Mouse (Mus musculus): ENCODE data around the gene Pold1.

Gene Pold1

GRCm38 (mm10) chr7:44543071-44543470, 5.6 kb downstream of the Pold1 start:
- no peak for DNase-seq

- DNase-seq: no peak
These were observed 6.1 kb downstream of the Pold1 start for GRCm38 (mm10) chr7:44542555-44542954.

DNA sequence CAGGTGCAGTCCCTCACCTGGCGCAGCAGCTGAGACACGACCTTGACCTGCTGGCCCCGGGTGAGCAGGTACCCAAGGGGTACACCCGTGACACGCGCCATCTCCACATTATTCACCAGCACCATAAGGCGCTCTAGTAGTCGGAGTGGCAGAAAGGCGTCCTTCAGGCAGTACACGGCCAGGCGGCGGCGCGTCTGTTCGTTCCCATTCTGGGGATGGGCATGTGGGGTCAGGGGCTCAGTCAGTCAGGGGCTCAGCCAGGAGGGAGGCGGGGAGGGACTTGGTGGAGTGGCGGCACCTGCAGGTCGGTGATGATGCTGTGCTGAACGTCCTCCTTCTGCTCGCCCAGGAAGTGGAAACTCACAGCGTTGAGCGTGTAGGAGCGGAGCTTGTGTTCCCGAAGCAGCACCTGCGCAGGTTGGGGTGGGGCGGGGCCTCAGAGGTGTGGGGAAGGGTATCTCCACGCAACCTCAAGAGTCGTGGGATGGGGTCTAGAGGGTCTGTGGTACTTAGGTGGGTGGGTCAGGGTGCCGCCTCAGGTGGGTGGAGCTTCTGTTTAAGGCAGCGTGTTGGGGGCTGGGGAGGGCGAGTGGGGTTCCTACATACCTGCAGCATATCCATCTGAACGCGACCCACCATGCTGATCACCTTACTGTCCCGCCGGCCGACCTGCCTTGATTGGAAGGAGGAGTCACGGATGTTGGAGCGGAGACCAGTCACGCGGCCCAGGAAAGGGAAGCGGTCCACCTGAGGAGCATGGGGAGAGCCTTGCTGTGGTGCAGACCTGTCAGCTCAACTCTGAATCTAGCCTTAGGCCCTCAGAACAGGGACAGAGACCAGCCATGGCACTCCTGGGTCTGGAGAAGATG, 9.7 kb downstream of the Pold1 start:
- DNase-seq: no peak

DNA sequence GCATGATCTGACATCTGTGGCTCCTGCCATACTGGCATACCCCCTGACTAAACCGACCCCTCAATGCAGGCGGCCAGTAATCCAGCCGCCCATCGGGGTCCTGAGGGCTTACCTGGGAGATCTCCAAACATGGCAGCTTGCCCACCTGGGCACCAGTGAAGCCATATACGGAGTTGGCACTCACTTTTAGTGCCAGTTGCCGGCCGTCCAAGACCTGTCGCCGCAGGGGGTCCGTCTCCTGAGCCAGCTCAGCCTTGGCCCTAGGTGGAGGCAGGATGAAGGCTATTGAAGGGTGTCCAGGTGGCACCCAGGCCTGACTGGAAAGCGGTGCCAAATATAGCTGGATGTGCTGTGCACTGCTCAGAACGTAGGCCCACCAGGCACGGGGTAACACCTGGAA, 11.2 kb downstream of the Pold1 start:
- DNase-seq: no peak

GRCm38 (mm10) chr7:44537009-44537408, 11.6 kb downstream of the Pold1 start:
- DNase-seq: no peak

GRCm38 (mm10) chr7:44536590-44536968, 12.1 kb downstream of the Pold1 start:
- DNase-seq: peak in 1 of 2 experiments; percentile 41

- no peak for DNase-seq
These were observed 12.7 kb downstream of the Pold1 start for GRCm38 (mm10) chr7:44535657-44536589.

GRCm38 (mm10) chr7:44534656-44535441, 13.8 kb downstream of the Pold1 start:
- DNase-seq: no peak

DNA sequence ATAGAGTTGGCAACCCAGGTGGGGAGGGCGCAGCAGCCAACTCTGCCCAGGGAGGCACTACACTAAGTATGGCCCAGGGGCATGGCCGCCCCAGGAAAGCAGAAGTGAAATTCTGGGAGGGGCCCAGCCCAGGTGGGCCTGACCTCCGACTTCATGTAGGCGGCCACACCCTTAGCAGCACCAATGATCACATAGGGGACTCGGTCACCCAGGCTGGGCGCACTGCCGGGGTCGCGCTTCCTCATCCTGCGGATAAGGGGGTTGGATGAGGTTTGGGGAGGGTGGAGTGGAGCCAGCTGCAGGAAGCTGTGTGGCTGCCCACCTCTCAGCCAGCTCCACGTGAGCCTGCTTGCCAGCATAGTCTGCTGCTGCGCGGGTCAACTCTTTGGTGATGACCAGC, 14.4 kb downstream of the Pold1 start:
- no peak for DNase-seq

GRCm38 (mm10) chr7:44533746-44534045, 15.0 kb downstream of the Pold1 start:
- no peak for DNase-seq

GRCm38 (mm10) chr7:44532918-44533745, 15.5 kb downstream of the Pold1 start:
- DNase-seq: no peak

GRCm38 (mm10) chr7:44531946-44532732, 16.5 kb downstream of the Pold1 start, which contains the start of gene Spib:
TSS of gene Spib (minus strand) at chr7:44532071.
- DNase-seq: no peak

DNA sequence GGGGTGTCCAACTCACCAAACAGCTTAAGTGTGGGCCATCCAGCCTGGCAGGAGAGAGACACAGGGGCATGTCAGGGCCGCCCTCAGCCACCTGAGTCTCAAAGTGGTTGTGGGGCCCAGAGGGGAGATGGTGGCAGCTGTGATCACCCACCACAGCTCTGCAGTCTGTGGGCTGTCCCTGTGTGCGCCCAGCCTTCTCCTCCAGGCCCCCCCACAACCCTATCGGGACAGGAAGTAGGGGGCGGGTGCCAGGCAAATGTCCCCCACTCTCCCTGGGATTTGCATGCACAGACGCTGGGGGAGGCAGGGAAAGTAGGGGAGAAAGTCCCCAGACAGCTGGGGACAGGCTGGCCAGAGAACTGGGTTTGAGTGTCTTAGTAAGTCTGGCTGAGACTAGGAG, 17.4 kb downstream of the Pold1 start:
- DNase-seq: no peak

- DNase-seq: no peak
These were observed 18.1 kb downstream of the Pold1 start for GRCm38 (mm10) chr7:44530507-44530906.

GRCm38 (mm10) chr7:44529518-44529917, 19.1 kb downstream of the Pold1 start:
- DNase-seq: no peak

DNA sequence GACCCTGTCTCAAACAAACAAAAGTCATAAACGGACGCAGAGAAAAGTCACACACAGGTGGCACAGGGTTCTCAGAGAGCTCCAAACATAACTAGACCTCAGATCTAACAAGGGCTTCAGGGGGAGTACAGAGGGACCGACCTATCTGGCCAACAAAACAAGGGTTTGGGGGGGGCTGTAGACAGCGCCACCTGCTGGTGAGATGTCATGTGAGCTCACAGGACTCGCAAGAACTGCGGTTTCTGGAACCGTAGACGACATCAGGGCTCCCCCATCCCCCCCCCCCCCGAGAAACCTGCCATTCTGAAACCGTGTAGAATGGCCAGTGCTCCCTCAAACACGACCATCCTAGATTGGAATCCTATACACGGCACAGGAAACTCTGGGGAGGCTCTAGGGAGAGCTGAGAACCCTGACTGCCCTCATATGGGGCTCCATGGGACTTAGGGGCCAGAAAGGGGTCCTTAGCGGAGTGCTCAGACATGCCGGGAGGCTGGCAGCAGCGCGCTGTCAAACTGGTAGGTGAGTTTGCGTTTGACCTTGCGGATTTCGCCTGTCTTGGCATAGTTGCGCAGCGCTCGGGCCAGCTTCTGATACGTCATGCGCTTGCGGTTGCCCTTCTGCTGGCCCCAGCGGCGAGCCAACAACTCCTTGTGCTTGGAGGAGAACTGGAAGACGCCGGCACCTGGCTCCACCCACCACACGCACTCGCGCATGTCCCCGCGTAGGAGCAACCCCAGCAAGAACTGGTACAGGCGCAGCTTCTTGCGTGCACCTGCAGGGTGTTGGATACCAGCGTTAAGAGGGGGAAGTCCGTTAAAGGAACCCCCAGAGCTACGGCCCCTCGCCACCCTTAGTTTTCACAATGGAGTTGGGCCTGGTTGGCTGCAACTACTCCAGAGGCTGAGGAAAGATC, 20.9 kb downstream of the Pold1 start:
- peak; percentile 85 to 88 for DNase-seq

DNA sequence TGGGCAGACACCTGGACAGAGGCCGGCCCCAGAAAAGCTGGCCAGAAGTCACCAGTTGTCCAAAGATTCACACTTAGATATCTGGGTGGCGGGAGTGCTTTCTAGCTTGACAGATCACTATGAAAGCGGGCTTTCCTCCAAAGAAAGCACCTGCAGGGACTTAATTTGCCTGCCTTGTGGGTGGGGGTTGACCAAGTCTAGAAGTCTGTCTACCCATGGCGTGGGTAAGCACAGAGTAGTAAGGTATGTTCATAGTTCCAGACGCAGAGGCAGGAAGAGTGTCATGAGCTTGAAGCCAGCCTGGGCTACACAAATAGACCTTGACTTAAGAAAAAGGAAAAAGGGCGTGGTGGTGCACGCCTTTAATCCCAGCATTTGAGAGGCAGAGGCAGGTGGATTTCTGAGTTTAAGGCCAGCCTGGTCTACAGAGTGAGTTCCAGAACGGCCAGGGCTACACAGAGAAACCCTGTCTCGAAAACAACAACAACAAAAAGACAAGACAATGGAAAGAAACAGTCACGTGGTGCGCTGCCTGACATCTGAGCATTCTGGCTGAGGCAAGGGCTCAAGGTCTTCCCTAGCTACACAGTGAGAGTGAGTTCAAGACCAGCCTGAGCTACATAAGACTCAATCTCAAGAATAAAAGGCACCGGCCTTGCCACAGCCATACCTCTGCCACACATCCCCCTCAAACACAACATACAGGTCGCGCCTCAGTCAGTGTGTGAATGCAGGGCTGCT, 22.1 kb downstream of the Pold1 start:
- no peak for DNase-seq

- peak; percentile 80 to 88 for DNase-seq
These were observed 23.4 kb downstream of the Pold1 start for GRCm38 (mm10) chr7:44525126-44525832.

DNA sequence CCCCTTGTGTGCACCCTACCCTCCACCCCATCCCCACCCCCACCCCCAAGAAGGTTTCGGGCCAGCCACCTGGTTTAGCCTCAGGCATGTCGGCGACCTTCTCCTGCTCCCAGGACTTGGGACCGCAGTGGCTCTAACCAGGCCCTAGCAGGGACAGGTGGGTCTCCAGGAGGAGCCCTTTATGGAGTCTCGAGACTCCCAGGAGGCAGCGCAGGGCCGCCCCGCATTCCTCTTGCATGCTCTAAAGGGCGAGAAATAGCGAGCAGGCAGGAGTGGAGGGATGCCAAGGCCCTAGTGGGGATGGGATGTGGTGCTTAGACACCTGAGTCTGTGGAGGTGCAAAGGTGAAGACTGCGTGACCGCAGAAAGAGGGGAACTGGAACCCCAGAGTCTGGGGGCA, 24.1 kb downstream of the Pold1 start, which contains the start of gene Mybpc2:
Gene Mybpc2 (minus strand): TSS at position 155 of the 400 bp plus-strand sequence.
- peak; percentile 31 to 56 for DNase-seq
